28 mouse cellular contexts compared by ENCODE assay signal in the genomic region with DNA sequence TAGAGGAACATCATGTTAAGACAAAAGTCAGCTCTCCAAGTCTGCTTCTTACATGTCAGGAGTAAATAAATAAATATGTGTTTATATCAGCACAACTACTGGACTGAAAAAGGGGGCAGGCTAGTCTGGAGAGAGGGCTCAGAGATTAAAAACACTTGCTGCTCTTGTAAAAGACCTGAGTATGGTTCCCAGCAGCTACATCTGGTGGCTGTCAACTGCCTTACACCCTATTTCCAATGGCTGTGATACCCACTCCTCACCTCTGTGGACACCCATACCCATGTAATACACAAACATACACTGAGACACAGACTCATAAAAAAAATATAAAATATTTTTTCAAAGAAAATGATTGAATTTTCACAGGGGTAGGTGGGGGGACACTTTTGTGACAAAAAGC. TPM values are rescaled to one million over a fixed set of nuclear protein-coding genes. Genes with fewer than 3 reads are reported as not detected.
DNase-seq lines count a peak whose midpoint lies in the region; ATAC-seq and TF ChIP-seq lines count a peak whose summit lies in the region.
"Had no signal": no experiment of that assay in that cellular context is flagged by ENCODE, and none has a peak within 500 bp of the region (broad histone marks: within the 10 kb centered on the region; RNA-seq: fewer than 3 reads in every experiment).

No protein-coding gene starts in this region.

- H3K27me3 ChIP-seq in hindbrain, embryonic 14.5 days (ENCODE audit: control insufficient read depth, insufficient read depth, low read length), result no peaks in the 10 kb centered on the region
- H3K27me3 ChIP-seq in hindbrain, embryonic 12.5 days, result no peaks in the 10 kb centered on the region
- no peaks in the 10 kb centered on the region for H3K27me3 ChIP-seq in thymus, adult 2 months (ENCODE audit: control insufficient read depth, insufficient read depth, low read length)
- no peaks in the 10 kb centered on the region for H3K27me3 ChIP-seq in CH12.LX (replicated peaks)
- H3K27me3 ChIP-seq in splenic B cell, adult 2 months (ENCODE audit: control insufficient read depth, insufficient read depth, low read length, poor library complexity, severe bottlenecking), result no peaks in the 10 kb centered on the region
- H3K27me3 ChIP-seq: limb, embryonic 13.5 days; liver, embryonic 13.5 days; midbrain, embryonic 15.5 days had no signal

- H3K4me1 ChIP-seq in hindbrain, embryonic 14.5 days (replicated peaks; ENCODE audit: control insufficient read depth, insufficient read depth, low read length), result no peaks in the 10 kb centered on the region
- no peaks in the 10 kb centered on the region for H3K4me1 ChIP-seq in hindbrain, embryonic 12.5 days
- H3K4me1 ChIP-seq in thymus, adult 2 months (replicated peaks; ENCODE audit: control insufficient read depth, insufficient read depth, low read length), result no peaks in the 10 kb centered on the region; the same call in 1 of the 2 replicates
- H3K4me1 ChIP-seq in CH12.LX (ENCODE audit: control insufficient read depth in 1 of 2, insufficient read depth in 2 of 2), result no peaks in the 10 kb centered on the region
- H3K4me1 ChIP-seq: embryonic facial prominence, embryonic 10.5 days; limb, embryonic 13.5 days; liver, embryonic 13.5 days; midbrain, embryonic 15.5 days had no signal

- in situ Hi-C loops in CH12.LX (cut with MboI; ENCODE audit: low pct_ligation_motif_present, low pct_unique_long_range_greater_than_20kb, low sequenced_read_pairs), result no loop called here

- no peak for TF ChIP-seq CTCF in thymus, adult 2 months (IDR thresholded peaks at IDR 0.05; ENCODE audit: borderline replicate concordance, control insufficient read depth, extremely low read depth, insufficient read depth, low read length, poor library complexity)
- TF ChIP-seq CTCF in CH12.LX (conservative IDR thresholded peaks at IDR 0.05 in 1 of 2, IDR thresholded peaks at IDR 0.05 in 1 of 2; ENCODE audit: low read depth in 2 of 2, low read length in 2 of 2), result peak in 1 of 2 experiments; percentile 53; a peak in 2 of 4 replicates

- H3K9ac ChIP-seq in hindbrain, embryonic 14.5 days, result no peak overlapping the region
- H3K9ac ChIP-seq in hindbrain, embryonic 12.5 days, result no peak overlapping the region
- no peak overlapping the region for H3K9ac ChIP-seq in CH12.LX (ENCODE audit: insufficient read depth, low read depth)
- H3K9ac ChIP-seq: limb, embryonic 13.5 days; liver, embryonic 13.5 days; lung, embryonic 14.5 days; midbrain, embryonic 15.5 days had no signal

- H3K79me2 ChIP-seq in CH12.LX (replicated peaks; ENCODE audit: control insufficient read depth, extremely low read depth, insufficient read depth, poor library complexity, severe bottlenecking), result no peaks in the 10 kb centered on the region

- dilution Hi-C loops in CH12.LX (cut with MboI; ENCODE audit: extremely low pct_ligation_motif_present, extremely low pct_unique_long_range_greater_than_20kb, low sequenced_read_pairs), result no loop called here

- no peaks in the 10 kb centered on the region for H3K36me3 ChIP-seq in hindbrain, embryonic 14.5 days (replicated peaks; ENCODE audit: control insufficient read depth, insufficient read depth)
- H3K36me3 ChIP-seq in hindbrain, embryonic 12.5 days, result no peaks in the 10 kb centered on the region
- no peaks in the 10 kb centered on the region for H3K36me3 ChIP-seq in thymus, adult 2 months (ENCODE audit: control insufficient read depth, insufficient read depth, low read length)
- no peaks in the 10 kb centered on the region for H3K36me3 ChIP-seq in CH12.LX (replicated peaks in 1 of 2; ENCODE audit: control insufficient read depth in 1 of 2, insufficient read depth in 1 of 2, low read length in 1 of 2)
- no peaks in the 10 kb centered on the region for H3K36me3 ChIP-seq in splenic B cell, adult 2 months (ENCODE audit: control insufficient read depth, insufficient read depth, low read length, poor library complexity, severe bottlenecking)
- H3K36me3 ChIP-seq: embryonic facial prominence, embryonic 10.5 days; limb, embryonic 13.5 days; liver, embryonic 13.5 days; midbrain, embryonic 15.5 days had no signal

- no peak for TF ChIP-seq POLR2A in thymus, adult 2 months (IDR thresholded peaks at IDR 0.05; ENCODE audit: control insufficient read depth, extremely low read depth, insufficient read depth, low read length, poor library complexity)
- TF ChIP-seq POLR2A in CH12.LX (IDR thresholded peaks at IDR 0.05; ENCODE audit: low read depth, low read length), result no peak

- TF ChIP-seq EP300 in CH12.LX (IDR thresholded peaks at IDR 0.05; ENCODE audit: low read length), result no peak

- no peak for ATAC-seq in hindbrain, embryonic 14.5 days (ENCODE audit: low FRiP score)
- ATAC-seq in hindbrain, embryonic 12.5 days (ENCODE audit: low FRiP score), result no peak
- ATAC-seq: forebrain, embryonic 16.5 days; midbrain, embryonic 15.5 days had no signal

- no peak overlapping the region for H3K27ac ChIP-seq in hindbrain, embryonic 14.5 days
- no peak overlapping the region for H3K27ac ChIP-seq in hindbrain, embryonic 12.5 days
- no peak overlapping the region for H3K27ac ChIP-seq in thymus, adult 2 months (ENCODE audit: control insufficient read depth, insufficient read depth, low read length)
- H3K27ac ChIP-seq in CH12.LX (ENCODE audit: insufficient read depth, low read depth), result no peak overlapping the region
- H3K27ac ChIP-seq: embryonic facial prominence, embryonic 10.5 days; limb, embryonic 13.5 days; liver, embryonic 13.5 days; midbrain, embryonic 15.5 days had no signal

- no peak overlapping the region for H3K4me3 ChIP-seq in hindbrain, embryonic 14.5 days (replicated peaks; ENCODE audit: low read length)
- no peak overlapping the region for H3K4me3 ChIP-seq in hindbrain, embryonic 12.5 days
- no peak overlapping the region for H3K4me3 ChIP-seq in thymus, adult 2 months (ENCODE audit: control insufficient read depth, insufficient read depth, low read length)
- no peak overlapping the region for H3K4me3 ChIP-seq in CH12.LX (replicated peaks in 1 of 3; ENCODE audit: low read depth in 2 of 3, low read length in 2 of 3, poor library complexity in 1 of 3)
- H3K4me3 ChIP-seq: embryonic facial prominence, embryonic 10.5 days; limb, embryonic 13.5 days; liver, embryonic 13.5 days; midbrain, embryonic 15.5 days; myocyte had no signal

- DNase-seq in hindbrain, embryonic 14.5 days (ENCODE audit: low spot score), result peak; percentile 24
- peak; percentile 23 for DNase-seq in thymus, adult 2 months
- no peak for DNase-seq in thymus, adult 18-20 months
- no peak for DNase-seq in CH12.LX (ENCODE audit: extremely low read depth)
- peak; percentile 9 for DNase-seq in splenic B cell, adult 2 months (ENCODE audit: low read depth, low spot score)
- no peak for DNase-seq in right cerebral cortex, postnatal 4 days
- DNase-seq in lung, postnatal 4 days, result no peak
- DNase-seq: adrenal gland, postnatal 25 days; cerebellum, adult 8-10 months; gastrocnemius, postnatal 36 days; kidney, postnatal 4 days; layer of hippocampus, adult 9-11 months; liver, embryonic 13.5 days; lung, embryonic 14.5 days had no signal

- no peaks in the 10 kb centered on the region for H3K9me3 ChIP-seq in hindbrain, embryonic 14.5 days (ENCODE audit: control insufficient read depth, low read length)
- no peaks in the 10 kb centered on the region for H3K9me3 ChIP-seq in hindbrain, embryonic 12.5 days (replicated peaks)
- no peaks in the 10 kb centered on the region for H3K9me3 ChIP-seq in CH12.LX (replicated peaks; ENCODE audit: low read length)
- H3K9me3 ChIP-seq: embryonic facial prominence, embryonic 10.5 days; limb, embryonic 13.5 days; liver, embryonic 13.5 days; midbrain, embryonic 15.5 days had no signal

- H3K4me2 ChIP-seq in hindbrain, embryonic 14.5 days (replicated peaks), result no peak overlapping the region
- no peak overlapping the region for H3K4me2 ChIP-seq in hindbrain, embryonic 12.5 days (replicated peaks)
- no peak overlapping the region for H3K4me2 ChIP-seq in CH12.LX (ENCODE audit: insufficient read depth, low read depth, poor library complexity, severe bottlenecking)
- H3K4me2 ChIP-seq: limb, embryonic 13.5 days; liver, embryonic 13.5 days; lung, embryonic 14.5 days; midbrain, embryonic 15.5 days had no signal

- TF ChIP-seq RAD21 in CH12.LX (IDR thresholded peaks at IDR 0.05; ENCODE audit: low read depth, low read length), result peak; percentile 39

TF ChIP-seq in CH12.LX, 34 proteins besides CTCF, POLR2A, EP300 and RAD21:
- TF ChIP-seq E2F4 (IDR thresholded peaks at IDR 0.05; ENCODE audit: insufficient replicate concordance, low read depth, low read length), result no peak
- TF ChIP-seq SMC3 (IDR thresholded peaks at IDR 0.05; ENCODE audit: low read depth, low read length), result peak; percentile 53

RNA-seq across cellular contexts. Expression of gene Gbp10, which starts 13.2 kb away (rescaled TPM):
- polyA plus RNA-seq in hindbrain, embryonic 14.5 days (2014; fragmentation: Nextera tagmentation; extraction: Ambion mirVana), result 2.4 and 2.5 TPM in 2 replicates
- polyA plus RNA-seq in hindbrain, embryonic 12.5 days (2016; fragmentation: Nextera tagmentation; extraction: Ambion mirVana), result 0.40 and 0.61 TPM in 2 replicates
- polyA plus RNA-seq in thymus, adult 2 months (2012; rRNA removed), result 5.1 and 5.9 TPM in 2 replicates
- 0.13 and 0.38 TPM in 2 replicates for total RNA-seq in CH12.LX (2012; rRNA removed)
- total RNA-seq in CH12.LX (2014; rRNA removed), result 0.47 and 0.70 TPM in 2 replicates
- polyA plus RNA-seq in CH12.LX (2012; ENCODE audit: insufficient read length, low read depth), result 0.38 TPM in 1 of 2 replicates, not detected in the other
- total RNA-seq: adrenal gland, postnatal 25 days; left cerebral cortex, adult 18-20 months; left cerebral cortex, postnatal 25 days; megakaryocyte-erythroid progenitor cell, adult 5-6 weeks had no signal
- polyA plus RNA-seq: heart, postnatal 0 days; intestine, embryonic 14.5 days; kidney, embryonic 14.5 days; limb, embryonic 13.5 days; lung, embryonic 14.5 days; neural tube, embryonic 14.5 days had no signal

RNA-seq across cellular contexts. Expression of gene Gm43302, which starts 41.0 kb away (rescaled TPM):
- 0.33 and 1.1 TPM in 2 replicates for polyA plus RNA-seq in hindbrain, embryonic 14.5 days (2014; fragmentation: Nextera tagmentation; extraction: Ambion mirVana)
- 0.08 TPM in 1 of 2 replicates, not detected in the other for polyA plus RNA-seq in hindbrain, embryonic 12.5 days (2016; fragmentation: Nextera tagmentation; extraction: Ambion mirVana)
- polyA plus RNA-seq in thymus, adult 2 months (2012; rRNA removed), result 7.9 and 8.4 TPM in 2 replicates
- 0.08 and 0.21 TPM in 2 replicates for total RNA-seq in CH12.LX (2012; rRNA removed)
- total RNA-seq in CH12.LX (2014; rRNA removed), result 0.14 and 0.44 TPM in 2 replicates
- 0.93 TPM in 1 of 2 replicates, not detected in the other for polyA plus RNA-seq in CH12.LX (2012; ENCODE audit: insufficient read length, low read depth)
- total RNA-seq: hematopoietic stem cell, adult 5-6 weeks; left cerebral cortex, adult 18-20 months; megakaryocyte-erythroid progenitor cell, adult 5-6 weeks had no signal
- polyA plus RNA-seq: embryonic facial prominence, embryonic 10.5 days; intestine, embryonic 14.5 days; kidney, embryonic 14.5 days; limb, embryonic 13.5 days; liver, embryonic 13.5 days; neural tube, embryonic 14.5 days had no signal

RNA-seq across cellular contexts. Expression of gene Gbp6, which starts 41.0 kb away (rescaled TPM):
- 3.3 and 5.3 TPM in 2 replicates for polyA plus RNA-seq in hindbrain, embryonic 14.5 days (2014; fragmentation: Nextera tagmentation; extraction: Ambion mirVana)
- polyA plus RNA-seq in hindbrain, embryonic 12.5 days (2016; fragmentation: Nextera tagmentation; extraction: Ambion mirVana), result 1.7 and 2.7 TPM in 2 replicates
- 19.5 and 20.7 TPM in 2 replicates for polyA plus RNA-seq in thymus, adult 2 months (2012; rRNA removed)
- total RNA-seq in CH12.LX (2012; rRNA removed) (1.3 and 2.0 TPM in 2 replicates), CH12.LX (2014; rRNA removed) (1.5 TPM in 2 replicates)
- polyA plus RNA-seq in CH12.LX (2012; ENCODE audit: insufficient read length, low read depth), result 0.84 and 2.1 TPM in 2 replicates

Comparison
In these comparisons a context has a peak if more than half of its experiments do, and no peak if none do; other contexts are left out.
1. DNase-seq: peak in hindbrain, embryonic 14.5 days (single experiment), thymus, adult 2 months (single experiment) and splenic B cell, adult 2 months (single experiment); none in thymus, adult 18-20 months (0 of 2), CH12.LX (single experiment), right cerebral cortex, postnatal 4 days (single experiment) and lung, postnatal 4 days (0 of 2).